Mouse (Mus musculus) forebrain, embryonic 11.5 days (tissue): Measurements from ENCODE around the gene Obsl1. TPM values are rescaled to one million over a fixed set of nuclear protein-coding genes. Genes with fewer than 3 reads are reported as not detected.

ENCODE experiments used
- ATAC-seq: fragments of 200-750 bp; cut with Nextera tagmentation; replicated peaks from 2 replicates; pipeline ENCODE4 v1.8.0; 2017; ENCODE audit warnings: moderate TSS enrichment; ENCODE audit not compliant: low FRiP score
- DNase-seq: peaks from one replicate; pipeline ENCODE4 v3.0.0-alpha.2; 2017; ENCODE audit warnings: low spot score
- H3K27ac ChIP-seq: fragments of 300-500 bp; sonication (generic); 2 replicates; pipeline ENCODE4 v1.5.1; 2014; ENCODE audit warnings: low read depth, low read length
- H3K27me3 ChIP-seq: fragments of 300-500 bp; sonication (generic); 2 replicates; pipeline ENCODE4 v1.6.1; 2014; ENCODE audit warnings: mild to moderate bottlenecking, low read length, mixed read lengths; ENCODE audit not compliant: control insufficient read depth, insufficient read depth
- H3K36me3 ChIP-seq: fragments of 300-500 bp; sonication (generic); 2 replicates; pipeline ENCODE4 v1.6.1; 2014; ENCODE audit warnings: mild to moderate bottlenecking, low read length, moderate library complexity, mixed read lengths; ENCODE audit not compliant: control insufficient read depth, insufficient read depth
- H3K4me1 ChIP-seq: fragments of 300-500 bp; sonication (generic); replicated peaks from 2 replicates; pipeline ENCODE4 v1.6.1; 2014; ENCODE audit warnings: low read length, mixed read lengths; ENCODE audit not compliant: control insufficient read depth, insufficient read depth
- H3K4me2 ChIP-seq: fragments of 300-500 bp; sonication (generic); 2 replicates; pipeline ENCODE4 v1.6.1; 2014; ENCODE audit warnings: low read depth, mild to moderate bottlenecking, low read length, moderate library complexity, mixed read lengths; ENCODE audit not compliant: severe bottlenecking
- H3K4me3 ChIP-seq: fragments of 300-500 bp; sonication (generic); 2 replicates; pipeline ENCODE4 v1.5.1; 2014; ENCODE audit warnings: low read depth, low read length
- H3K9ac ChIP-seq: fragments of 300-500 bp; sonication (generic); 2 replicates; pipeline ENCODE4 v1.6.1; 2014; ENCODE audit warnings: low read length
- H3K9me3 ChIP-seq: fragments of 300-500 bp; sonication (generic); 2 replicates; pipeline ENCODE4 v1.6.1; 2016; ENCODE audit warnings: low read length, mixed read lengths; ENCODE audit not compliant: control insufficient read depth
- WGBS: fragments of 180-500 bp; shearing (Covaris S2); extraction: QIAGEN DNeasy Blood & Tissue Kit; methylation state at CpG from one replicate; pipeline ENCODE4 v1.1.7; 2014; 5-methylcytosine and 5-hydroxymethylcytosine counted together
- polyA plus RNA-seq: library from polyadenylated mRNA; unstranded; fragments of >200 nt; fragmentation: Nextera tagmentation; extraction: Ambion mirVana; gene quantifications from 2 replicates; pipeline ENCODE4 v1.2.1, GENCODE M21; 2014

Obsl1 gene
- polyA plus RNA-seq, 1 experiment from 2014 or later: 42.6 TPM

DNA sequence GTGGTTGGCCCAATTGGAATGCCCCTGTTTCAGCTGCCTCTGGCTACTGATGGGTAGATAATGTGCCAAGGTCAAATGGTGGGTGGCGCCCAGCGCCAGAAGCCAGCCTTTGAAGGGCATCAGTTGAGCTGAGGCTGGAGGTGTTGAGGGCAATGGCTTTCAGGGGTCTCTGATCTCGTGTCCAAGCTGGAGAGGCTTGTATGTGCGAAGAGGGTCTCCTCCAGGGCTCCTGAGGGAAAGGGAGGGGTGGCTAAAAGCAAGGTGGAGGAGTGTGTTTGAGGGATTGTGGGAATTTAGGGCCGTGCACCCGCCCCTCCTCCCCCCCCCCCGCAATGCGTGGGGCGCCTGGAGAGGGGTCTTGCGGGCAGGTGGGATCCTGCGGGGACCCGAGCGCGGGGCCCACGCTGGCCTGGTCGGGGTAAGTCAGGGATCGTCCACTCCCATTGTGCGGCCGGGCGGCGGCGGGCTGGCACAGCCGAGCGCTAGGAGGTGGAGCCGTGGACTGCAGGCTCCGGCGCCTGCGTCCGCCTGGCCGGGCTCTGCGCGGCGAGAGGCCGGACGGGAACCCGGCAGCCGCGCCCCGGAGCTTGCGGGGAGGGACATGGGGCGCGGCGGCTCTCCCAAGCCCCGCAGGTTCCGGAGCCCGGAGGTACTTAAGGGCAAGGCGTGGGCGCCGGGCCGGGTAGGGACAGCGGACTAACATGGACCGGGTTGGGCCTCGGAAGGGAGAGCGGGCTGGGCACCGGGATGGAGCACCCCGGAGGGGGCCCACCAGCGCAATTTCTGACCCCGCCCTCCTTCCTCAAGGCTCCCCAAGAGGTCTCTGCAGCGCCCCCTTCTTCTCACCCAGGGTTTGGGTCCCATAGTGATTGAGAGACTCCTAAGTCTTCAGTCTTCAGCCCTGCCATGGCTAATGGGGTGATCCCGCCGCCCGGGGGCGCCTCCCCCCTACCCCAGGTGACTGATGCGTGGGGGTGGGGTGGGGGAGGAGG is 40.0 kb upstream of the Obsl1 start, which contains the start of gene Slc4a3:
Gene Slc4a3 (plus strand): TSS at position 302 of the 992 bp plus-strand sequence.
- Histone ChIP-seq H3K4me2 (peak within 1 kb of the TSS; percentile 81), H3K27me3 (no peaks in the 10 kb centered on the region), H3K9me3 (no peaks in the 10 kb centered on the region), H3K4me3 (peak within 1 kb of the TSS; percentile 69), H3K4me1 (peaks cover 5% of the 10 kb centered on the region; the same call in 1 of the 2 replicates), H3K9ac (peak within 1 kb of the TSS; percentile 93), H3K36me3 (no peaks in the 10 kb centered on the region; the same call in 1 of the 2 replicates), H3K27ac (peak within 1 kb of the TSS; percentile 64; the same call in 1 of the 2 replicates)
- WGBS: 2% methylated on average over 47 of the region's 64 CpGs
- ATAC-seq (peak; percentile 82), DNase-seq (peak; percentile 82)

DNA sequence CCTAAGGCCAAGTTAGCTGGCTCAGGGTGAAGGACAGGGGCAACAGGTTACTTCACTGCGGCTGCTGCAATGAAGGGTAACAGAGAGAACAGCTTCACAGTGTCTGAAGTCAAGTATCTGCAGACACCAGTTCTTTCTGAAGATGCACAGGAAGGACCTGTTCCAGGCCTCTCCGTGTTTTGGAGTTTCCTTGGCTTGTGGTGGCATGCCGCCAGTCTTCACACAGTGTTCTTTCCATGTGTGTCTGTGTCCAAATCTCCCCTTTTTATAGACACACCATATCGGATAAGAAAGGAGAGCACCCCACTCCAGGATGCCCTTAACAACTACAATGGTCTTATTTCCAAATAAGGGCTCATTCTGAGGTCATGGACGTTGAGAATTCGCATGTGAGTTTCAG is 38.1 kb upstream of the Obsl1 start:
- ATAC-seq: no peak
- Histone ChIP-seq H3K4me2 (no peak overlapping the region), H3K27me3 (no peaks in the 10 kb centered on the region), H3K4me3 (no peak overlapping the region), H3K9ac (no peak overlapping the region), H3K36me3 (no peaks in the 10 kb centered on the region), H3K9me3 (no peaks in the 10 kb centered on the region), H3K4me1 (peaks cover 5% of the 10 kb centered on the region; the same call in 1 of the 2 replicates), H3K27ac (no peak overlapping the region)
- 94% methylated on average over 6 of the region's 6 CpGs for WGBS
- no peak for DNase-seq

DNA sequence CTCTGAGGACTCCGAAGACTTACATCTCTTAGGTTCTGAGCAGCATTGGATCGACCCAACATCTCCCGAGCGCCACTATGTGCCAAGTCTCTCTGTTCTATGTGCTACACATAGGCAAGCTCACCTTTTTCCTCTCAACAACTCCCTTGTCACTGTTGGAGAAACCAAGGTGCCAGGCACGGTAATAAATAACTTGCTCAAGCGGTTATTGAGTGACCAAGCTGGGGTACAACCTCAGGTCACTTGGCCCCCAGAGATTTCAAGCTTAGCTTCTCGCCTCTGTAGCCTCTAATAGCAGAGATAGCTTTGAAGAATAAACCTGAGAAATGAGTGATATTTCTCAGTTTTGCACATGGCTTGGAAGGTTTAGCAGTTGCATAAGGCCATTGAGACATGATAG is 35.2 kb upstream of the Obsl1 start:
- peaks cover 2% of the 10 kb centered on the region; the same call in 1 of the 2 replicates for H3K4me1 ChIP-seq
- H3K9ac ChIP-seq: no peak overlapping the region
- H3K36me3 ChIP-seq: no peaks in the 10 kb centered on the region
- no peak overlapping the region for H3K4me3 ChIP-seq
- WGBS: 91% methylated on average over 7 of the region's 7 CpGs
- ATAC-seq (no peak), DNase-seq (no peak)
- H3K27ac ChIP-seq: no peak overlapping the region
- no peak overlapping the region for H3K4me2 ChIP-seq
- no peaks in the 10 kb centered on the region for H3K9me3 ChIP-seq
- H3K27me3 ChIP-seq: no peaks in the 10 kb centered on the region

DNA sequence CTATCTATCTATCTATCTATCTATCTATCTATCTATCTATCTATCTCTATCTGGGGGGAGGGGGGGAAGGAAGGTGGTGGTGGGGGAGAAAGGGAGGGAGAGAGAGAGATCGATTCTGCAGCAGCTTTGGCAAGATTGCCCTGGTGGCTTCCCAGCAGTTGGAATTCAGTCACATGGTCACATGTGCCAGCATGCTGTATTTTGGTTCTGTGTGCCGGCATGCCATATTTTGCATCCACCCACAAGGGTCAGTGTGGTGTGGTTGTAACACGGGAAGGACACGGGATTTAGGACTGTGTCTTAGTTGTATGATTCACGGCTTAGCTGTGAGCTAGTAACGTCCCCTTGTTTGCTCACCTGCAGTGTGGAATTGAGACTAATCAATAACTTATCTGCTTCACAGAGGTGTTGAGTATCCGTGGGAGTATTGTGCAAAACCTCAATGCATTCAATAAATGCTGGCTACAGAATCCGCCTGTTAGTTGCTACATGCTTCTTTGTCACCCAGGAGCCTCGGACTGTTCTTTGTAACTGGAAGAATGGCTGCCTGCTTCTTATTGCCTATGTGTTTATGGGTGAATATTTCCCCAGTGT is 32.4 kb upstream of the Obsl1 start:
- Histone ChIP-seq H3K4me2 (no peak overlapping the region), H3K36me3 (no peaks in the 10 kb centered on the region), H3K27ac (no peak overlapping the region), H3K9ac (no peak overlapping the region), H3K9me3 (no peaks in the 10 kb centered on the region), H3K27me3 (no peaks in the 10 kb centered on the region), H3K4me1 (no peaks in the 10 kb centered on the region), H3K4me3 (no peak overlapping the region)
- no peak for ATAC-seq
- no peak for DNase-seq
- 86% methylated on average over 9 of the region's 9 CpGs for WGBS

DNA sequence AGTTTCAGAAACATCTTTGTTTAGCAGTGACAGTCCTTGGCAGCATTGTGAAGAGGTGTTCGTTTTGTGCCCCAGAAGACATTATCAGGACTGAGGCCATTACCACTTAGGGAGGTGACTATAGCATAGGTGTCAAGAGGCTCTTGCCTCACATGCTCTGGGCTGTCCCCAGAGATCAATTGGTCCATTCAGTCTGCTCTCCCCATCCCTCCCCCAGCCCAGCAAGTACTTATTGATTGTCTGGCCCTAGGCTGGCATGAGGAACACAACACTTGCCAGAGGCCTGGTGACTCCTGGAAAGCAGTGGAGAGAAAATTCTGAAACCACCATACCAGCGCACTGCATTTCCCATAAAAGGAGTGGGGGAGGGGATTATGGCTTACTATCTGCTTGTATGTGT is 31.3 kb upstream of the Obsl1 start:
- Histone ChIP-seq H3K4me1 (no peaks in the 10 kb centered on the region), H3K27me3 (no peaks in the 10 kb centered on the region), H3K36me3 (no peaks in the 10 kb centered on the region), H3K27ac (no peak overlapping the region), H3K9ac (no peak overlapping the region), H3K4me3 (no peak overlapping the region), H3K9me3 (no peaks in the 10 kb centered on the region), H3K4me2 (no peak overlapping the region)
- DNase-seq: no peak
- no peak for ATAC-seq
- WGBS: 90% methylated on average over 2 of the region's 2 CpGs

DNA sequence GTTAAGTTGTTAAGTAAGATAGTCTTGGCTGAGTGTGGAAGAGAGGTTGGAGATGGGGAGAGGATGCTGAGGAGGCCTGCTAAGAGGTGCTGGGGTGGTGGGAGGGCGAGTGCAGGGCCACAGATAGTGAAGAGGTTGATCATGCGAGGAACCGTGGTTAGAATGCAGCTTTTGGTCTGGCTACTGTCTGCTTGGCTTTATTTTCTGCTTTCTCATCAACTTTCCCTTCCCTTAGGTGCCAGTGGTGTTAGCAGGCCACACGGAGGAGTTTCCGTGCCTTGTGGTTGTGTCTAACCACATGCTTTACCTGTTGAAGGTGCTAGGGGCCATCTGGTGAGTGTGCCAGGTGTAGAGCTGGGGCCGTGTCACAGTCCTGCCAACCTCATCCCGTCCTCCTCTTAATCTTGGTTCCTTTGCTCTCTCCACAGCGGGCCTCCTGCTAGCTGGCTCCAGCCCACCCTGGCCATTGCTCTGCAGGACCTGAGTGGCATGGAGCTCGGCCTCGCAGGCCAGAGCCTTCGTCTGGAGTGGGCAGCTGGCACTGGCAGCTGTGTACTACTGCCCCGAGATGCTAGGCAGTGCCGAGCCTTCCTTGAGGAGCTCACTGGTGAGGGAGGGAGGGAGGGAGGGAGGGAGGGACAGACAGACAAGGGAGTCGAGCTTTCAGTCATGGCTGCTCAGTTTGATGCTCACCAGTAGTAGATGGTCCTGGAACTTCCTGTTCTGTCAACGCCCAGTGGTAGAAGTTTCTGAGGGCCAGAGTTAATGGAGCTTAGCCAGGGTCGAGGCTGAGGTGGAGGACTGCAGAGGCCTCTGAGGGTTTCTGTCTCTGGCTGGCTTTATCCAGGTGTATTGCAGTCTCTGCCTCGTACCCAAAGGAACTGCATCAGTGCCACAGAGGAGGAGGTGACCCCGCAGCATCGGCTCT is 27.3 kb upstream of the Obsl1 start:
- Histone ChIP-seq H3K27ac (no peak overlapping the region), H3K4me3 (no peak overlapping the region), H3K4me2 (no peak overlapping the region), H3K9ac (no peak overlapping the region), H3K36me3 (no peaks in the 10 kb centered on the region; the same call in 1 of the 2 replicates), H3K4me1 (no peaks in the 10 kb centered on the region), H3K9me3 (no peaks in the 10 kb centered on the region), H3K27me3 (no peaks in the 10 kb centered on the region)
- ATAC-seq: no peak
- 82% methylated on average over 19 of the region's 19 CpGs for WGBS
- DNase-seq: no peak

DNA sequence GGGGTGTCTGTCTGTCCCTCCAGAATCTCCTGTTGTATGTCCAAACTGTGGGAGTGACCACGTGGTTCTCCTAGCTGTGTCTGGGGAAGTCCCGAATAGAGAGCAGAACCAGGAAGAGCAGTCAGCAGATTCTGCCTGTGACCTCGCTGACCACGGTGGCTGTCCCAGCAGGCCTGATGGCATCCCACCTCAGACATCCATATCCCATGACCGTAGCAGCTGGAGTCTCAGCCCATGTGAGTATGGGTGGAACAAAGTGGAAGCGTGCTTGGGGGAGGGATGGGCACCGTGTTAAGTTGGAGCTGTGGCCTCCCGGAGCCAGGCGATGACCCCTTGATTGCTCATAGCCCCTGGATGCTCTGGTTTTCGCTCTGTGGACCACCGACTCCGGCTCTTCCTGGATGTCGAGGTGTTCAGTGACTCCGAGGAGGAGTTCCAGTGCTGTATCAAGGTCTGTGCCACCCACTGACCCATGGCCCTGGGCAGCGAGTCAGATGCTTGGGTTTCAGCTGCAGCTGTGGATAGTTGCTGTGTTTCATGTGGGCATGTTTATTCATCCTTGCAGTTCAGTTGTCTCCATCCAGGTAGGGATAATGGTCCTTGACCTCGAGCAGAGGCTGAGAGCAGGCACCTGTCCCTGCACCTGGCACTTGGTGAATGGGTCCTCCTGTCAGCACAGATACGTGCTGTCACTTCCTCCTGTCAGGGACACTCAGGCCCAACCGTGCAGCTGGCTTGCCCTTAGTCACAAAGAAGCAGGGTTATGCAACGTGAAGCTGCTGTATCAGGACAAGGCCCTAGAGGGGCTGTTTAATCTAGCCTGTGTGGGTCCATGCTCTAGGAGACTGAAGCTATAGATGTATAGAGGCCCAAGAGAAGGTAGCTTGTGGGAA is 26.3 kb upstream of the Obsl1 start:
- Histone ChIP-seq H3K4me3 (no peak overlapping the region), H3K4me1 (no peaks in the 10 kb centered on the region), H3K27me3 (no peaks in the 10 kb centered on the region), H3K4me2 (no peak overlapping the region), H3K36me3 (no peaks in the 10 kb centered on the region; the same call in 1 of the 2 replicates), H3K9me3 (no peaks in the 10 kb centered on the region), H3K27ac (no peak overlapping the region), H3K9ac (no peak overlapping the region)
- ATAC-seq (no peak), DNase-seq (no peak)
- 91% methylated on average over 19 of the region's 19 CpGs for WGBS
